Mouse (Mus musculus): ENCODE results near the gene Gucd1.

The Gucd1 gene

GRCm38 (mm10) chr10:75465781-75466550 lies 51.8 kb downstream of the Gucd1 start:
- ATAC-seq (ENCODE audit: low TSS enrichment) = peak; percentile 67

GRCm38 (mm10) chr10:75462728-75463127 lies 55.0 kb downstream of the Gucd1 start:
- no peak for ATAC-seq (ENCODE audit: low TSS enrichment)

- no peak for ATAC-seq (ENCODE audit: low TSS enrichment)
These were observed 59.4 kb downstream of the Gucd1 start for GRCm38 (mm10) chr10:75458329-75458728.

GRCm38 (mm10) chr10:75457852-75458251 lies 59.9 kb downstream of the Gucd1 start:
- ATAC-seq (ENCODE audit: low TSS enrichment) = no peak

GRCm38 (mm10) chr10:75456061-75456831 lies 61.5 kb downstream of the Gucd1 start:
- peak; percentile 90 for ATAC-seq (ENCODE audit: low TSS enrichment)

- ATAC-seq (ENCODE audit: low TSS enrichment) = no peak
These were observed 66.6 kb downstream of the Gucd1 start for GRCm38 (mm10) chr10:75451036-75451786.

GRCm38 (mm10) chr10:75450331-75450730 lies 67.4 kb downstream of the Gucd1 start:
- ATAC-seq (ENCODE audit: low TSS enrichment) = no peak

GRCm38 (mm10) chr10:75448806-75449420 lies 68.9 kb downstream of the Gucd1 start:
- no peak for ATAC-seq (ENCODE audit: low TSS enrichment)

GRCm38 (mm10) chr10:75447489-75447888 lies 70.3 kb downstream of the Gucd1 start:
- ATAC-seq (ENCODE audit: low TSS enrichment) = no peak

- ATAC-seq (ENCODE audit: low TSS enrichment) = no peak
These were observed 71.2 kb downstream of the Gucd1 start for GRCm38 (mm10) chr10:75446501-75447083.

- ATAC-seq (ENCODE audit: low TSS enrichment) = no peak
These were observed 72.7 kb downstream of the Gucd1 start for GRCm38 (mm10) chr10:75445030-75445429.

GRCm38 (mm10) chr10:75444111-75444826 lies 73.5 kb downstream of the Gucd1 start:
- ATAC-seq (ENCODE audit: low TSS enrichment) = no peak

- no peak for ATAC-seq (ENCODE audit: low TSS enrichment)
These were observed 74.8 kb downstream of the Gucd1 start for GRCm38 (mm10) chr10:75443017-75443416.

- no peak for ATAC-seq (ENCODE audit: low TSS enrichment)
These were observed 76.0 kb downstream of the Gucd1 start for GRCm38 (mm10) chr10:75441800-75442199.

- no peak for ATAC-seq (ENCODE audit: low TSS enrichment)
These were observed 77.0 kb downstream of the Gucd1 start for GRCm38 (mm10) chr10:75440756-75441155.

- peak; percentile 45 for ATAC-seq (ENCODE audit: low TSS enrichment)
These were observed 78.5 kb downstream of the Gucd1 start for GRCm38 (mm10) chr10:75439211-75439811.

- no peak for ATAC-seq (ENCODE audit: low TSS enrichment)
These were observed 79.5 kb downstream of the Gucd1 start for GRCm38 (mm10) chr10:75438132-75438810.

- no peak for ATAC-seq (ENCODE audit: low TSS enrichment)
These were observed 80.5 kb downstream of the Gucd1 start for GRCm38 (mm10) chr10:75437284-75437683.

- peak; percentile 89 for ATAC-seq (ENCODE audit: low TSS enrichment)
These were observed 81.1 kb downstream of the Gucd1 start for GRCm38 (mm10) chr10:75436604-75437217.
